Mouse (Mus musculus): Measurements from ENCODE around the gene Epha4.

Gene Epha4

DNA sequence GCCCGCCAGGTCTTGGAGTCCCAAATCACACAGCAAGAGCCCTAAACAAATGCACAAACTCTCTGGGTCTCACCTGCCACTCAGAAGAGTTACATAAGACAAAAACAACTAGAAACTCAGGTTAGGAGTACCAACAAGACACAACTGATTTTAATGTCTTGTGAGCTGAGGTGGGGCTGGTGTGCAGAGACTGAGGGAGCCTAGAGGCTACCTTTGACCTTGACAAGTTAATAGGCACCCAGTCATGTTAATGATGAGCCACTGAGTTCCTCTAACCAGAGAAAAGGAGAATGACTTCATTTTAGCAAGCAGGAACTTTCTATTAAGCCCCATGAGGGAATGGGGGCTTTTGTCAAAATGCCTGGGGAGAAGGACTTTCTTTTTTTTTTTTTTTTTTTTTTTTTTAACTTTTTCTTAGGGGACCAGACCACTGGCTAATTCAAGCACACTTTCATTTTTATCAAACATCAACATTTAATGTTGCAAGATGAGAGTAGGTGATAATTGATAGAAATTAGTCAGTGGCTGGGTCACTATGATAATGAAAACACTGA, 67.8 kb downstream of the Epha4 start:
- intact Hi-C loops (cut with DNase I) = no loop called here

DNA sequence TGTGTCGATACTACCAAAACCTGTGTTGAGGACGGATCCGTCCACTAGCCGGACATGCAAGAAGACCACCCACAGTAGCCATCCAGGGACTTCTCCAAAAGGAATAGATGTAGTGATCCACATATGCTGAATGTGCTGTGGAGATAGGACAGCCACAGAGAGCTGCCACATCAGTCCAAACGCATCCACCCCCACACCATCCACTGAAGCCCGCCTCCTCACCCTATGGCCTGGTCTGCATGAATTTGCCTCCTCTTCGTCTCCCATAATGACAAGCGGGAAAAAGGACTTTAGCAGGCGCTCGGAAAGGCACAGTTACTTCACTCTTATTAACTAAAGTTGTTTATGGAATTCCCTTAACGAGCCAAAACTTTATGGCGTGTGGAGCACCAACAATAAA, 68.5 kb downstream of the Epha4 start:
- intact Hi-C loops (cut with DNase I) = no loop called here

DNA sequence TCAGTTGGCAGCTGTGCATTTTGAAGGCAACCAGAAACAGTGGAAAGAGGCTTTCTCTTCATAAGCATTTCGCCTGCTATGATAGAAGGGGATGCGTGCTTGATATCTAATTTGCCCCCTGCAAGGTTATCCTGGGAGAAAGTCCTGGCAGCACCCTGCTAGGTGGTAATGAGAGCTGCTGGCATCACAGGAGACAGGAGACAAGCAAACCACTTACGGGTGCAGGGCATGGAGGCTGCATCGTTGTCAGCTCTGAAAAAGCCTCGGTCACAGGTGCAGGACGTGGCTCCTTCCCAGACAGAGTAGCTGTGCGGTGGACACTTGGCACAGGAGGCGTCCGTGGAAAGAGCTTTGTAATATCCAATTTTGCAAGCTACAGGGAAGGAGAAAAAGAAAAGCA, 70.2 kb downstream of the Epha4 start:
- intact Hi-C loops (cut with DNase I) = no loop called here

DNA sequence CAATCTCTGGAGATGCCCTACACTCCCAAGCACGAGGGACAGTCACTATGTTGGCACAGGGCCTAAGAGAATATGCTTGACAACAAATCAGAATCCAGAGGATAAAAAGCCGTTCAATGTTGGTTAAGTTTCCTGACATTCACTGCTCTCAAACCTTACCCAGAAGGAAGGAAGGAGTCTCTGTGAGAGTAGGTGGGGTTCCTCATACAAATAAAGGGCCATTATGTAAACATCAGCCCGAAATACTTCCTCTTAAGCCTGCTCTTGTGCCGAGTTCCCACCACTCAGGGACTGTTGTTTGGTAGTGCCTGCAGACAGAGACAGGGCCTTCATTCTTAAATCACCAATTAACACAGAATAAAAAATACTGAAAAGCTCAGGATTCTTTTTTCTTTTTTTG, 72.9 kb downstream of the Epha4 start:
- intact Hi-C loops (cut with DNase I) = no loop called here

DNA sequence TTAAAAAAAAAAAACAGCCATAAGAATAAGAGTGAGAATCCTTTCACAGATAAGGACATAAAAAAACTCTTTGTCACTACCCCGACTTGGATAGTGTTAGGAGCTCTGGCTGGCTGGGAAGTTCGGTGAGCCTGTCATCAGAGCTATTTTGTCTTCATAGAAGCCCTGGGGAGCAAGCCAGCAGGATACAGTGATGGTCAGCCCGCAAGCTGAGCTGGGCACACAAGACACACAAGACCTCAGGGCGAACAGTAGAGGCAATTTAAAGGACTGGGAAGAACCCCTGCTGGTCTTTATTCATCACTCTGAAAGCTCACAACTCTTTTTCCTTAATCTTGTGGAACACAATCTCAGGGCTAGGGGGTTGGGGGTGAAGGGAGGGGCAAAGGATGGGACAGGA, 73.5 kb downstream of the Epha4 start:
- intact Hi-C loops (cut with DNase I) = no loop called here

DNA sequence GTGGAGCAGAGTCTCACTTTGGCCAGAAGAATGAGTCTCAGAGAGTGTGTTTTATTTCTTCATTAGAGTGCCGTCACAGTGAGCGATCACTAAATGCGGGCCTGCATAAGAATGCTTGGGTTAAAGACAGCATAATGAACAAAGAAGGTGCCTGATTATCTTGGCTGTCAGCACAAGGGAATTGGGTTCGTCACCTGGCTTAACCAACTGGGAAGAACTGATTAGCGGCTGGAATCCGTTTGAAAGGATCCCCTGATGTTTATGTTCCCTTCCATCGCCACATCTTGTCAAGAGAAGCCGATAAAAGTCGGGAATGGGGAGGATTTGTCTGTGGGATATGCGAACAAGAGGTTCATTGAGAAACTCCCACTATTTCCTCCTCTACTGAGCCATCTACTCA, 74.4 kb downstream of the Epha4 start:
- intact Hi-C loops (cut with DNase I) = no loop called here

DNA sequence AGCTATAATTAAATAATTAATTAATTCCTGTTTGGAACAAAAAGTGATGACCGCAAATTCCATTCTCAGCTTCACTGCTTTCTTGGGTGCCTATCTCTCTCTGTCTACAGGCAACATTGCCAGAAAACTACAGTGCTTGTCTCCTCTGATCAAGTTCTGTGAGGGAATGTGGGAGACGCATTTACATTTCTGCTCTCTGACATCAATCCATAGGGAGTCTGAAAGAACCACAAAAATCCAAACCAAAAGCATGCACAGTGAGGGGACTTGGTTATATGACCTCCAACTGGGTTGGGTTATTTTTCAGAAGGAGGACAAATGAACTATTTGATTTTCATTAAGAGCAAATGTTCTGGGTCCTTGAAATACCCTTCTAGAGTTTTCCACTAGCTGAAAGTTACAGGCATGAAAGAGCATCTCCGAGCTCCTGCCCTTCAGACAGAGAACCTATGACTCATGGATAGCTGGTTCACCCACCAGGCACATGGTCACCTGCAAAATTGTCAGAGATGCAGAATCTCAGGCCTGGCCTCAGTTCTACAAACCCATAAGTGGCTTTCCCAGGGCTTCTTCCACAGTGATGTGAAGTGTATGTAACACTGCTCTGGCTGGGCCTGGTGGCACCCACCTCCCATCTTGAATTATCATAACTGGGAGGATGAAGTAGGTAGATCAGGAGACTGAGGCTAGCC, 75.4 kb downstream of the Epha4 start:
- intact Hi-C loops (cut with DNase I) = no loop called here

DNA sequence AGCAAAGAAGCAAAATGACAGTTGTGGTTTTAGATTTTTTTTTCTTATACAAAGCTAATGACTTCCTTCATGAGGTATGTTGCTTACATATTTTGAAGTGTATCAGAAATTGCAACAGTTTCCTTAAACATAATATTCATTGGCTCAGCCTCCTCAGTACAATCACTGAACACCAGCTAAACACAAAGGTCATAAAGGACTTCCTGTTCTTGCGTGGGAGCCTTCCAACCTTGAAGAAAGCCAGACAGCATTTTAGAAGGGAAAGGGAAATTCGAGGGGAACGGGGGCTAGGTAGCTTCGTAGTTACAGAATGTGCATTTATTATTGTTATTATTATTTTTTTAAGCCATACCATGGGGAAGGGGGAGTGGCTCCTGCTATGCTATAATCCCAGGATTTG, 76.2 kb downstream of the Epha4 start:
- intact Hi-C loops (cut with DNase I) = no loop called here

DNA sequence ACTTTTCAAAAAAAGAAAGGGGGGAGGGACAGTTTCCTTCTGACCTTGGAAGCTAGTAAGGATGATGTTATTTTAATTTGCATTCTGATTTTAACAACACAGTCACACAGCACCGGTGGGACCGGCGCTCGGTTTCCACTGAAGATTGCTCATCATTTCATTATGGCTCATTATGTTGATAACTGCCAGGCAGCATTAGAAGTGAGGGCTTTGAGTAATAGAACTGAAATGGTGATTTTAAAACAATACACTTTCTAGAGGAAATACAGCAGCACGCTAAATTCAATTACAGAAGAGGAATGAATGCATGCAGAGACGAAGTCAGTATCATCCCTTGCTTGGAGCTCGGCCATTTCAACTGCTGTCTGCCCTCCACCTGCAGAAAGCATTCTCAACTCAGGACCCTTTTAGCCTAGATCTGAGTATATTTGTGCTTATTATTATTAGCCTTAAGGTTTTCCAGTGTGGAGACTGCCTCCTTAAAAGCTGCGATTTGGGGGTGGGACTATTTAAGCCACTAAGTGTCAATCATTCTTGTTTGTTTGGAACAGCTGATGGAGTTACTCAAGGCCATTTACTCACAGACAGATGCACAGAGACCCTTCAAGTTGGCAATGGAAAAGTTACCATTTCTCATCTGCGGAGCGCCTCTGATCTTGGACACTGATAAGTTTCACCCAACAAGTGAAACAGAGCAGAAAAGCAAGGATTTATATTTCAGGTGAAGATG, 76.8 kb downstream of the Epha4 start:
- intact Hi-C loops (cut with DNase I) = no loop called here

DNA sequence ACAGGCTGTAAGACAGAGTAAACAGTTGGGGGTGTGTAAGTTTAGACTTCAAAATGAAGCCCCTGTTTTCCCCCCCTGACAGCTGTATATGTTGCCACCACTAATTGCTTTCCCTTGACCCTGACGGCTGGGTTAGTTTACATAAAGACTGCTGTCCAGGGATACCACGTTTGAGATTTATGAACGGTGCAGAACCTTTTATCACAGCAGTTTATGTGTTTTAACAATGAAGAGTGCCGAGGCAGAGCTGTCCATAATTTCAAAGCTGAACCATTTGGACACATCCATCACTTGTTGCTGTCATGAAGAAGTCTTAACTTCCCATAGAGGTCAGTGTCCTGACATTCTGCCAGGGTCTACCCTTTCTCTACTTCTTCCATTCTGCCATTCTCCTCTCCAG, 79.8 kb downstream of the Epha4 start:
- intact Hi-C loops (cut with DNase I) = no loop called here

DNA sequence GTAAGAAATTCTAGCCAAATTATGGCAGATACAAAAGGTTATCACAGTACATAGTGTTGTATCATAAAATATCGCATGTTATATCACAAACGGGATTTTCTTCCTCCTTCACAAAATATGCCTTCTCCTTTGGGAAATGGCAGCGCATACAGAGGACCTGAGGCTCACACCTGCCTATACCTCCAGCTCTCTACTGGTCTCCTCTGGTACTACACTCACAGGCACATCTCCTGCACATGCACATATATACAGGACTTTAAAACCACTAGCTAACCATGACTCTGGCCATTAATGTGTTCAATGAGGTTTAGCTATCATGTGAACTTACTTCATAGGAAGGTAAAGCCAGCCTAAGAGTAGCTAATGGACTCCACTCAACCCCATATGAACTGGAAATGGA, 81.7 kb downstream of the Epha4 start:
- intact Hi-C loops (cut with DNase I) = no loop called here

DNA sequence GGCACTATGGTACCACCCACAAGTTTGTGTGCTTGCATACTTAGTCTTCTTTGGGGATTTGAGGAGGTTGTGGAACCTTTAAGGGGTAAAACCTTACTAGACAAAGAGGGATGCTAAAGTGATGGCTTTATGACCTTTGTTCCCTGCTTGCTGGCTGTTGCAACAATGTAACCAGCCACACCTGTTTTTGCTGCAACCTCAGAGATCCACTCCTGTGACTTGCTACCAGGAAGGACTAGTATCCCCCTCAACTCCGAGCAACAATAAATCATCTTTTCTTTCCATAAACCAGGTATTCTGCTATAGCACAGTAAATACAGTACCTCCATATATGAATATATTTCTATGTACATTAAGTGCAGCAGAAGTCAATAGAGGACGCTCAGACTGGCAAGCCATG, 82.4 kb downstream of the Epha4 start:
- intact Hi-C loops (cut with DNase I) = no loop called here

DNA sequence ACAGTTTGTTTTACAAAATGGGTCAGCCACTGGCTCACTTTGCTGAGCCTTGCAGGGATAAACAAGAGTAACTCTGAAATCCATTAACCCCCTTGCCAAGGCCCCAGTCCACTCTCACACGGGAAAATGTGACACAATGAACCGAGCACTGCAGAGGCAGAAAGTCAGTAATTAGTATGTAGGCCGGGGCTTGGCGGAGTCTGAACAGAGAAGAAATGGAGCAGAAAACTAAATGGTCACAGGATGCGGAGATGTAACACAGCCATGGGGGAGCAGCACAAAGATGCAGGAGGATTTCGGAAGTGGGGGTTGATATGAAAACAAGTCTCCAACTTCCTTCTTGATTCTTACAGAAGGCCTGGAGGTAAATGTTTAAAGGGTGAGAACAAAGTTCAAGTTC, 85.7 kb downstream of the Epha4 start:
- intact Hi-C loops (cut with DNase I) = no loop called here

DNA sequence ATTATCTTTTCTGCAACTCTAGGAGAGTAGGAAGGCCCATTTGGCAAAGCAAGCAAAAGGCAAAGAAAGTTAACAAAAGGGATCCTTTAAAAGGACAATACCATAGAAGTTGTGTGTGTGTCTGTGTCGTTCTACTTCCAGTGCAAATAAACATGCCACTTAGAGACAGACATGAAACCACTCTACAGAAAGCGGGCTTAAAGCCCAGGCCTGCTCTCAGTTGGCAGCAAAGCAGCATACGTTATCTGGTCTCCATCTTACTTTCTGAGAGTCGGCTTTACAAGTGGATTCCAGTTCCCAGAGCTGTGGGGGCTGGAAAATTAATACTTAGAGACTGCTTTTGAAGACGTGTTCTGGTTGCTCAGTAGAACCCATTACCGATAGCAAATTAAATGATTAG, 87.9 kb downstream of the Epha4 start:
- intact Hi-C loops (cut with DNase I) = no loop called here

DNA sequence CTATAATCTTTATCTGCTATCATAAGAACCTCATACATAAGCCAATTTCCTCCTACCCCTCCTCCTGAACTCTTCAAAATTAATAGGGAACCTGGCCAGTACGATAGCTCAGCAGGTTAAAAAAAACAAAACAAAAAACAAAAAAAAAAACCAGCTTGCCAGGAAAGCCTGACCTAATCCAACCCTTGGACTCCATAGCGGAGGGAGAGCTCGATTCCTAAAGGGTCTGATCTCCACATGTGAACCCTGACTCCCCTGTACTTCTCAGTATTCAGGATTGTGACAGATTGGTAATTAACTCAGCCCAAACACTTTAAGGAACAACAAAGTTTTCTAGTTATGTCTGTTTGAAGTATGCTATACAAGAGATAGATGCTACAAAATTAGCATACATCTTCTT, 89.7 kb downstream of the Epha4 start:
- intact Hi-C loops (cut with DNase I) = no loop called here

DNA sequence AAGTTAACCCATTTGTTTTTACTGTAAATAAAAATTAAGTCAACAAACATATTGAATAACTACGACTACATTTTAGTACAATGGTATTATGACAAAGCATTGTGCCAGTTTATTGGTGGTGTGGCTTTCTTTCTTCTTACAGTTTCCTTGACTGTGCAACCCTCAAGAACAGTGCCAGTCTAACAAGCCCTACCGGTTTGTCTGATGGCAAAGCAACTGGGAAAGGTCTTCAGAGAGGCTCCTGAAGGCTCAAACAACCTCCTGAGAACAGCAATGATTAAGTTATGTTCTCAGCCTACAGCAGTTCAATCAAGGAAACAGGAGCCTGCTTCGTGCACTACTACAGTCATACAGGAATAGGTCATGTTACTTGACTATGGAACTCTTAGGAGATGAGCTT, 93.8 kb downstream of the Epha4 start:
- intact Hi-C loops (cut with DNase I) = no loop called here

DNA sequence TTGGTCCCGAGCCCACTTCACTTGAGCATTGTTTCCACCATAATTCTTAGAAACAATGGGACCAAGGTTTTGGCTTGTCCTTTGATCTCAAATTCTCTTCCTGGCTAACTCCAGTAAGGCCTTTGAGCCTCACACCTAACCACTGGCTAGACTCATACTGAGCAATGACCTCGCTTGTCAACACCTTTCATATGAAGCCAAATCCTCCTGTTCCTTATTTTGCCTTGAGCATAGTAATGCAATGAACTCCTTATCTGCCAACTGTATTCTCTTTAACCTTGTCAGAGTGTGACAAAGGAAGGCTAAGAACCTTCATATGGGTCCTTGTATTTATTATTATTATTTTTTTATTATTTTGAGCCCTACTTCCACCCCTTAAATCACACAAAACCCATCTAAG, 94.5 kb downstream of the Epha4 start:
- intact Hi-C loops (cut with DNase I) = no loop called here

DNA sequence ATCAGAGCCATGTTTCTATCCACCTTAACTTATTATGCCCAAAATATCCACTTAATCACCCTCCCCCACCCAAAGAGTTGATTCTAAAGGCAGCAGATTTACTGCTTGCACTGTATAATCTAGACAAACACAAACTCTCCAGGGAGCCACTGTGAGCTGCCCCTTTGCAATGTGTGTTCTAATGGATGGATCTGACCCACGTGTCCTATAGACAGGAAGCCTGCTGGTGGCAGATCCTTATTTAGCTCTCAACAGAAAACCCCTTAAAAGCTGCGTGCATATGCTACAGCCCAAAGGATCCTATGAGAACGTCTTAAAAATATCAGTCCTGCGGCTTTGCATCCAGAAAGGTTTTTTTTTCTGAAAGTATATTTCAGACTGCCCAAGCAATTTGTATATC, 98.0 kb downstream of the Epha4 start:
- intact Hi-C loops (cut with DNase I) = no loop called here

DNA sequence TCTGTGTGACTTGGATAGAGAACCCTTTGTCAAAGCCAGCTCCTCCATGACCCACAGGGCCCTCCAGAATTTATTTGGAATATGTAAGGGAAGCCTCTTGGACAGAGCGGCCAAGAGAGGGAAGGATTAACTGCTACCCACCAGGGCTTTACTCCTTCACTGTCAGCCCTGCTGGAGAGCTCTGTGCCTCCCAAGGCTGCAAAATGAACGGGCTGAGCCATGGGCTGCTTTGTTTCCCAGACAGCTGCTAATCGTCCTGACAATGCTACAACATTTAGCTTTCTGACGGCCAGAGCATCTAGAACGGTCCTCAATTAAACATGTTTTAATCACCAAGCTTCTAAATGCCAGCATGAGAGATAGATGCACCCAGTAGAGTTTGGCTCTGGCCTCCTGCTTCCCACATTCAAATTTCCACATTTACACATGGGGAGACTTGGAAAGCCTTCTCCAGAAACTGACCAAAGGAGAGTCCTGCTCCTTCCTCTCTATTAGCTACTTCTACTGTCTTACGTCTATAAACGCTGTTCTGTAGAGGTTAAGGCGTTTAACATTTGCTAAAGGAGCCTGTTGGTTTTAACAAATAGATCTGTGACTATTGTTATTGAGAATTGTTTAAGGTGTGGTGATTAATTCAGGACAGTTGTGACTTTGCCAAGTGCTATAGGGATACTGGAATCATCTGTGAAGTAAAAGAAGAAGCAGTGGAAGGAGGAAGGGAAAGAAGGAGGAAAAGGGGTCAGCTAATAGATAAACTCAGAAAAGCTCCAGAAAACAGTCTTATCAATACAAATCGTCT, 101.8 kb downstream of the Epha4 start:
- intact Hi-C loops (cut with DNase I) = no loop called here

DNA sequence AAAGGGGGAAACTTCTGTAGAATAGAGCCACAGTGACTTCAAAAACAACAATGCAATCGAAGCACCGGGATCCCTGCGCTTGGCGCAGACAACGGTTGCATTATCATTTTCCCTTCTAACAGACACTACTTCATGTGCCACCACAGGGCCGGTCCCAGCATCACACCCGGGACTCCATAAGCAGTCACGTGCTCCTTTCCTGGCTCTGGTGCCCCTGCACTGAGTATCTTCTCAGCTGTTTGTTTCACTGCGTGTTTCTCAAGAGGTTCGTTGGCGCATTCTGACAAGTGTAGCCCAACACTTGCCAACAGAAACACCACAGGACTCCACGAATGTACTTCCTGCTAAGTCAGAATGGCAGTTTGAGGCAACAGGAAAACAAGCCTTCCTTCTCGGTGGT, 102.6 kb downstream of the Epha4 start:
- intact Hi-C loops (cut with DNase I) = no loop called here

DNA sequence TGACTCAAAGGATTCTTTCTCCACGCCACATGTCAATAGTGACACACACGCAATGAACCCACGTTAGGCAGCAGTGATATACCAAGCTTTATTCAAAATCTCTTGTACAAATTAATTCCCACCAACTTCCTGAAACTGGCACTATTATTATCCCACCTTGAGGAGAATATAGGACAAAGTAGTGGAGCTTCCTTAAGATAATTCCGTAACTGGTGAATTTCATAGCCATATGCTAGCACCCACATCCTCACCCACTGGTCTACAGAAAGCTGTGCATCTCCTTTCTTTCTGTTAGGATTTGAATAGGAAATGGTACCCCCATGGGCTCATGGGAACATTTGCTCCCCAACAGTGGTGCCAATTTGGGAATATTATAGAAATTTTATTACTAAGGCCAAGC, 103.7 kb downstream of the Epha4 start:
- intact Hi-C loops (cut with DNase I) = no loop called here

DNA sequence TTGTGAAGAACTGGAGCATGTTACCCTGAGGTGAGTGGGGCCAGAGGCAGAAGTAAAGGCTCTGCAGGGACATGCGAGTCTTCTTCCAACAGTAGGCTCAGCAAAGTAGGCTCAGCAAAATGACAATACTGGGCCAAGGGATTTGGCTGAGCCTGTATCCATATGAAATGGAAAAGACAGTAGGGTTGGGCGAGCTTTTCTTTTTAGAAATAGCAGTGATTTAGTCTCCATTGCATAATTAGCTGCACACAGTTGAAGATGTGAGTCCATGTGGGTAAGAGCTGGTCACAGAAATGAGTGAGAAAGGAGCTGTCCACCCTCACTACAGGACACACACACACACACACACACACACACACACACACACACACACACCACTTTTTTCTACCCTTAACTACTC, 104.2 kb downstream of the Epha4 start:
- intact Hi-C loops (cut with DNase I) = no loop called here
